Mouse (Mus musculus): Measurements from ENCODE around the gene Diras1.

DNA sequence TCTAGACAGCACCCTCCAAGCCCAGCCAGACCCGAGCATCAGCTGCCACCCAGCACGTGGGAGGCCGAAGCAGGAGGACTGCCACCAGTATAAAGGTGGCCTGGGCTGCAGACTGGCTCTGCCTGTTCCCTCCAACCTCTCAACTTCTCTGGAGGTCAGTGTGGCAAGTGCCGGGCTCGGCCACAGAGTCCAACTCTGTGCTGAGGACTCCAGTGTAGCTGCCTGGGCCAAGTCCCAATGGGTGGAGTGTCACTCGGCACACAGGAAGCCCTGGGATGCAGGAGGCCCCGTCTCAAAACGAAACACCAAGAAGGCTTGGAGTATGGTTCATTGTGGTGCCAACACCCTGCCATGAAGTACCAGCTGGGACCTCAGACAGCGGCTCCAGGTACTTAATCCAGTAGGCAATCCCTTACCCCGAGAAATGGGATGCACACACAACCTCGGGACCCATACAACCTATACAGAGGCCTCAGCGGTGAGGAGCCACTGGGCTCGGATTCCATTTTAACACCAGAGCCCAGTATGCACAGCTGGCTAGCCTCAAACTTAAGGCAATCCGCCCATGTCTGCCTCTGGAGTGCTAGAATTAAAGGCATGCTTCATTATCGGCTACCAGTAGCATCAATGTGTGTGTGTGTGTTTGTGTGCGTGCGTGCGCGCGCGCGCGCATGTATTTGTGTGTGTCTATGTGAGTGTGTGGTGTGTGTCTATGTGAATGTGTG, 32.1 kb upstream of the Diras1 start:
- TF ChIP-seq CTCF (IDR thresholded peaks at IDR 0.05; ENCODE audit: low read depth) (no peak), EP300 (IDR thresholded peaks at IDR 0.05; ENCODE audit: low read depth) (no peak)
